Mouse (Mus musculus): Measurements from ENCODE around the gene Edem2. TPM values are rescaled to one million over a fixed set of nuclear protein-coding genes. Genes with fewer than 3 reads are reported as not detected.

Gene Edem2
- total and polyA plus RNA-seq, 2 experiments, result 45.8 to 71.6 TPM

GRCm38 (mm10) chr2:155683137-155683536 is 46.1 kb downstream of the Edem2 start:
- TF ChIP-seq CTCF (IDR thresholded peaks at IDR 0.05; ENCODE audit: low read depth, low read length) (no peak), POLR2A (IDR thresholded peaks at IDR 0.05; ENCODE audit: extremely low read depth, insufficient read depth, low read length) (no peak)
- 68% methylated on average over 3 of the region's 3 CpGs for WGBS
- no peak overlapping the region for H3K27ac ChIP-seq (replicated peaks; ENCODE audit: insufficient read depth, low read depth, low read length)
- H3K79me2 ChIP-seq (ENCODE audit: control insufficient read depth, insufficient read depth, low read length), result peaks cover 53% of the 10 kb centered on the region
- no peak overlapping the region for H3K4me3 ChIP-seq (ENCODE audit: insufficient read depth, low read depth, low read length)
- H3K9ac ChIP-seq (ENCODE audit: low read depth, low read length), result no peak overlapping the region
- no peak for DNase-seq (ENCODE audit: extremely low read depth, low read depth, low spot score)
- peaks cover 4% of the 10 kb centered on the region for H3K36me3 ChIP-seq (ENCODE audit: control insufficient read depth, insufficient read depth, low read length)
- no peaks in the 10 kb centered on the region for H3K27me3 ChIP-seq (ENCODE audit: control insufficient read depth, insufficient read depth, low read length)
- peaks cover 16% of the 10 kb centered on the region for H3K4me1 ChIP-seq (ENCODE audit: control insufficient read depth, insufficient read depth, low read length)

GRCm38 (mm10) chr2:155681874-155682273 is 47.4 kb downstream of the Edem2 start:
- no peak for DNase-seq (ENCODE audit: extremely low read depth, low read depth, low spot score)
- Histone ChIP-seq H3K4me1 (ENCODE audit: control insufficient read depth, insufficient read depth, low read length) (peaks cover 16% of the 10 kb centered on the region), H3K27ac (replicated peaks; ENCODE audit: insufficient read depth, low read depth, low read length) (no peak overlapping the region), H3K4me3 (ENCODE audit: insufficient read depth, low read depth, low read length) (no peak overlapping the region), H3K79me2 (ENCODE audit: control insufficient read depth, insufficient read depth, low read length) (peaks cover 55% of the 10 kb centered on the region), H3K36me3 (ENCODE audit: control insufficient read depth, insufficient read depth, low read length) (peaks cover 4% of the 10 kb centered on the region), H3K9ac (ENCODE audit: low read depth, low read length) (no peak overlapping the region), H3K27me3 (ENCODE audit: control insufficient read depth, insufficient read depth, low read length) (no peaks in the 10 kb centered on the region)
- whole genome bisulfite sequencing, result 85% methylated on average over 2 of the region's 2 CpGs
- no peak for TF ChIP-seq POLR2A (IDR thresholded peaks at IDR 0.05; ENCODE audit: extremely low read depth, insufficient read depth, low read length)
- no peak for TF ChIP-seq CTCF (IDR thresholded peaks at IDR 0.05; ENCODE audit: low read depth, low read length)

- DNase-seq (ENCODE audit: extremely low read depth, low read depth, low spot score), result no peak
- Histone ChIP-seq H3K4me3 (ENCODE audit: insufficient read depth, low read depth, low read length) (no peak overlapping the region), H3K9ac (ENCODE audit: low read depth, low read length) (no peak overlapping the region), H3K36me3 (ENCODE audit: control insufficient read depth, insufficient read depth, low read length) (peaks cover 2% of the 10 kb centered on the region), H3K27ac (replicated peaks; ENCODE audit: insufficient read depth, low read depth, low read length) (no peak overlapping the region), H3K27me3 (ENCODE audit: control insufficient read depth, insufficient read depth, low read length) (no peaks in the 10 kb centered on the region), H3K79me2 (ENCODE audit: control insufficient read depth, insufficient read depth, low read length) (peaks cover 54% of the 10 kb centered on the region), H3K4me1 (ENCODE audit: control insufficient read depth, insufficient read depth, low read length) (peaks cover 14% of the 10 kb centered on the region)
- TF ChIP-seq POLR2A (IDR thresholded peaks at IDR 0.05; ENCODE audit: extremely low read depth, insufficient read depth, low read length) (no peak), CTCF (IDR thresholded peaks at IDR 0.05; ENCODE audit: low read depth, low read length) (no peak)
- WGBS, result 47% methylated on average over 8 of the region's 8 CpGs
Observed at GRCm38 (mm10) chr2:155681194-155681593, 48.1 kb downstream of the Edem2 start.

- H3K4me1 ChIP-seq (ENCODE audit: control insufficient read depth, insufficient read depth, low read length), result peaks cover 13% of the 10 kb centered on the region
- no peaks in the 10 kb centered on the region for H3K36me3 ChIP-seq (ENCODE audit: control insufficient read depth, insufficient read depth, low read length)
- DNase-seq (ENCODE audit: extremely low read depth, low read depth, low spot score), result peak; percentile 46
- no peak overlapping the region for H3K4me3 ChIP-seq (ENCODE audit: insufficient read depth, low read depth, low read length)
- H3K79me2 ChIP-seq (ENCODE audit: control insufficient read depth, insufficient read depth, low read length), result peaks cover 51% of the 10 kb centered on the region
- no peak overlapping the region for H3K27ac ChIP-seq (replicated peaks; ENCODE audit: insufficient read depth, low read depth, low read length)
- no peaks in the 10 kb centered on the region for H3K27me3 ChIP-seq (ENCODE audit: control insufficient read depth, insufficient read depth, low read length)
- no peak overlapping the region for H3K9ac ChIP-seq (ENCODE audit: low read depth, low read length)
- TF ChIP-seq POLR2A (IDR thresholded peaks at IDR 0.05; ENCODE audit: extremely low read depth, insufficient read depth, low read length) (no peak), CTCF (IDR thresholded peaks at IDR 0.05; ENCODE audit: low read depth, low read length) (no peak)
- WGBS, result 45% methylated on average over 5 of the region's 5 CpGs
Observed at GRCm38 (mm10) chr2:155680591-155680990, 48.7 kb downstream of the Edem2 start.

- no peaks in the 10 kb centered on the region for H3K36me3 ChIP-seq (ENCODE audit: control insufficient read depth, insufficient read depth, low read length)
- TF ChIP-seq CTCF (IDR thresholded peaks at IDR 0.05; ENCODE audit: low read depth, low read length) (no peak), POLR2A (IDR thresholded peaks at IDR 0.05; ENCODE audit: extremely low read depth, insufficient read depth, low read length) (no peak)
- no peak overlapping the region for H3K9ac ChIP-seq (ENCODE audit: low read depth, low read length)
- no peak overlapping the region for H3K4me3 ChIP-seq (ENCODE audit: insufficient read depth, low read depth, low read length)
- DNase-seq (ENCODE audit: extremely low read depth, low read depth, low spot score), result no peak
- H3K4me1 ChIP-seq (ENCODE audit: control insufficient read depth, insufficient read depth, low read length), result peaks cover 13% of the 10 kb centered on the region
- H3K27me3 ChIP-seq (ENCODE audit: control insufficient read depth, insufficient read depth, low read length), result no peaks in the 10 kb centered on the region
- WGBS, result 78% methylated on average over 4 of the region's 4 CpGs
- H3K27ac ChIP-seq (replicated peaks; ENCODE audit: insufficient read depth, low read depth, low read length), result no peak overlapping the region
- peaks cover 50% of the 10 kb centered on the region for H3K79me2 ChIP-seq (ENCODE audit: control insufficient read depth, insufficient read depth, low read length)
Observed at GRCm38 (mm10) chr2:155679586-155680110, 49.6 kb downstream of the Edem2 start.

GRCm38 (mm10) chr2:155675118-155675517 is 54.2 kb downstream of the Edem2 start:
- H3K27ac ChIP-seq (replicated peaks; ENCODE audit: insufficient read depth, low read depth, low read length), result no peak overlapping the region
- WGBS, result 40% methylated on average over 4 of the region's 4 CpGs
- peaks cover 29% of the 10 kb centered on the region for H3K79me2 ChIP-seq (ENCODE audit: control insufficient read depth, insufficient read depth, low read length)
- no peaks in the 10 kb centered on the region for H3K27me3 ChIP-seq (ENCODE audit: control insufficient read depth, insufficient read depth, low read length)
- H3K4me1 ChIP-seq (ENCODE audit: control insufficient read depth, insufficient read depth, low read length), result no peaks in the 10 kb centered on the region; the same call in none of the 2 replicates
- no peak for TF ChIP-seq CTCF (IDR thresholded peaks at IDR 0.05; ENCODE audit: low read depth, low read length)
- no peak for TF ChIP-seq POLR2A (IDR thresholded peaks at IDR 0.05; ENCODE audit: extremely low read depth, insufficient read depth, low read length)
- H3K9ac ChIP-seq (ENCODE audit: low read depth, low read length), result no peak overlapping the region
- peaks cover 19% of the 10 kb centered on the region; the same call in 1 of the 2 replicates for H3K36me3 ChIP-seq (ENCODE audit: control insufficient read depth, insufficient read depth, low read length)
- no peak overlapping the region for H3K4me3 ChIP-seq (ENCODE audit: insufficient read depth, low read depth, low read length)
- no peak for DNase-seq (ENCODE audit: extremely low read depth, low read depth, low spot score)

All from liver, adult 2 months (tissue).